Mouse (Mus musculus) ovary, postnatal 14 days (tissue): Measurements from ENCODE around the gene Sec61b.

Source experiments
- DNase-seq: peaks from one replicate; pipeline ENCODE4 v3.0.0; 2022; ENCODE audit warnings: low spot score

The Sec61b gene

GRCm38 (mm10) chr4:47473968-47474729 lies at the start of gene Sec61b, which contains the start of gene Alg2:
Gene Sec61b (plus strand): TSS chr4:47474658.
Gene Alg2 (minus strand): TSS chr4:47474333.
- peak; percentile 88 for DNase-seq

GRCm38 (mm10) chr4:47425247-47425830 lies 49.1 kb upstream of the Sec61b start:
- DNase-seq, result no peak

GRCm38 (mm10) chr4:47427606-47428005 lies 46.9 kb upstream of the Sec61b start:
- DNase-seq, result no peak

- DNase-seq, result no peak
These were observed 43.9 kb upstream of the Sec61b start for GRCm38 (mm10) chr4:47430557-47430956.

GRCm38 (mm10) chr4:47431081-47431480 lies 43.4 kb upstream of the Sec61b start:
- DNase-seq, result no peak

- DNase-seq, result no peak
These were observed 41.7 kb upstream of the Sec61b start for GRCm38 (mm10) chr4:47432766-47433165.

GRCm38 (mm10) chr4:47435131-47435530 lies 39.3 kb upstream of the Sec61b start:
- no peak for DNase-seq

GRCm38 (mm10) chr4:47435566-47436360 lies 38.7 kb upstream of the Sec61b start:
- no peak for DNase-seq

- DNase-seq, result peak; percentile 79
These were observed 36.8 kb upstream of the Sec61b start for GRCm38 (mm10) chr4:47437365-47438340.

GRCm38 (mm10) chr4:47438956-47439355 lies 35.5 kb upstream of the Sec61b start:
- DNase-seq, result no peak

GRCm38 (mm10) chr4:47440951-47441350 lies 33.5 kb upstream of the Sec61b start:
- no peak for DNase-seq

GRCm38 (mm10) chr4:47448526-47448925 lies 25.9 kb upstream of the Sec61b start:
- DNase-seq, result no peak

- no peak for DNase-seq
These were observed 25.3 kb upstream of the Sec61b start for GRCm38 (mm10) chr4:47449116-47449515.

- no peak for DNase-seq
These were observed 24.6 kb upstream of the Sec61b start for GRCm38 (mm10) chr4:47449586-47450522.

- DNase-seq, result no peak
These were observed 7.3 kb upstream of the Sec61b start for GRCm38 (mm10) chr4:47467196-47467595.

GRCm38 (mm10) chr4:47473586-47473967 lies 881 bp upstream of the Sec61b start:
- DNase-seq, result no peak

- no peak for DNase-seq
These were observed 529 bp downstream of the Sec61b start for GRCm38 (mm10) chr4:47474730-47475643.

GRCm38 (mm10) chr4:47477539-47477938 lies 3.1 kb downstream of the Sec61b start:
- no peak for DNase-seq

- no peak for DNase-seq
These were observed 5.6 kb downstream of the Sec61b start for GRCm38 (mm10) chr4:47480095-47480494.
